Mouse (Mus musculus) embryo, embryonic 11.5 days (tissue): ENCODE results near the gene Vasp.
"Not testable (repeated sequence)": the region's sequence is repeated elsewhere in the genome, so short reads cannot be mapped to it uniquely, and the experiment has no call there.

Experiments
- DNase-seq: peaks from one replicate; pipeline ENCODE4 v3.0.0-alpha.2; 2012; ENCODE audit warnings: low read depth, low spot score

The Vasp gene

GRCm38 (mm10) chr7:19303770-19304169, 32.2 kb upstream of the Vasp start:
- no peak for DNase-seq

DNA sequence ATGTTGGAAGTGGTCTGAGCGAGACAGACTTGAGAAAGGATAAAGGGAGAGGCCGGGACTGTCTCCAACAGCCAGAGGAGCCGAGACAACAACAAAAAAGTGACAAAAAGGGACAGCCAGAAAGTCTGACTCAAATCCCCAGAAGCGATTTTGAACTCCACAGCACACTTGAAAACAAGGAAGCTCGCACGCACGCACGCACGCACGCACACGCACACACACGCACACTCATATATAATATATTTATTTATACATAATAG, 31.4 kb upstream of the Vasp start:
- DNase-seq: no peak

DNA sequence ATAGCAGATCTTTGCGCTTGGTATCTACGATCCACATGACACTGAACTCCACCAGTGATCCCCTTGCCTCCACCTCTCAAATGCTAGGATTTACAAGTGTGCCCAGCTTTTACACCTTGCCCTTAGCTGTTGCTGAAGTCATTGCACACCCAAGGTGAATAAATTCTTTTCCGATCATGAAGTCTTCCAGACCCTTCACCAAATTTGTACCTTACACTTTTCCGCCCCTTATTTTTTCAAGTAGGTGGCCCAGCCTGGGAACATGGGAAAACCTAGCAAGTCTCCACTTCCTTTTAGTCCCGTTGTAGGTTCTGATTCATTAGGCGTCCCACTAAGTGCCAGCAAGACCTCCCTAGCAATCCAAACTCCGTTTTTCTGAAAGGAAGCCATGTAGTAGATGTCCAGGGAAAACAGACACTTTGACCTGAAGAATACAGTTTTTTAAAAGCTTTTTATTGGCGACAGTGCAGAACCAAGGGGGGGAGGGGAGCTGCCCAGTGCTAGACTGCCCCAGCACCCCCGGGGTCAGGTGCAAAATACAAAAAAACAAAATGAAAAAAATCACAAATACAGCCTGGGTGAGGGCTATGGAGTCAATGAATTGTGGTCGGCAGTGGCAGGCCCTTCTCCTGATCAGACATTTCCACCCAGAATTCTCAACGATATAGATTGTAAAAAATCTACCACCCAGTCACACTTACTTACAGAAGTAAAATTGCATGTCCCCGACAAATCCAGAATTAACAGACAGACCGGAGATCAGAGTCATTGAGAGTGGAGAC, 30.8 kb upstream of the Vasp start:
- no peak for DNase-seq

DNA sequence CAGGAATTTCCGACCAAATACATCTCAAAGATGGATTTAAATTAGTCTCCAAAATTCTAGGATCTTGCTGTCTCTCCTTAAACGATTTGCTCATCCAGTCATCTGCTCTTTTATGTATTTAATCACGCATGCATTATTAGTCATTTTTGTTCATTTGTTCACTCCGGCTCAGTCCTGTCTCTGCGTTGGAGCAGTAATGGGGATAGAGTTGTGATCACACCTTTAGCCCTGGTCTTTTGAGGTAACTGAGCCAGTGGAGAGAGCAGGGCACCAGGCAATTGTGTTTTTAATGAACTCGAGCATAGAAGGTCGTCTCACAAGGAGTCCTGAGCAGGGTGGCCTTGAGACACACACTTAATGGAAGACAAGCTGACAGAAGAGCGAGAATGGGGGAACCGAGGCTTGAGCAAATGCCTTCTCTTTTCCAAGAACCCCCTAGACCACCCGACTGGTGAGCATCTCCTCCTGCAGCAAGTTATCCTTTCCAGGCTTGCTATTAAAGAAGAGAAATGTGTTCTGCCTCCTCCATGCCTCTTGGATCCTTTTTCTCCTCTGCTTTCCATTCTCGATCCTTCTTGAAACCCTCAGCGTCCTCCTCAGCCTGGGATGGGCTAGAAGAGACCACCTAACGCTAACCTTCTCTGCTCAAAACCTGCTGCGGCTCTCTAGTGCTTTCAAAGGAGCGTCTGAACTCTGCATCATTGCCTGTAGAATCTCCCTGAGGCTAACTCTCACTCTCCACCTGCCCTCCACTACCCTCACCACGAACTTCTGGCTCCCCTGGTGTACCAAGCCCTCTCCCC, 30.0 kb upstream of the Vasp start:
- no peak for DNase-seq

DNA sequence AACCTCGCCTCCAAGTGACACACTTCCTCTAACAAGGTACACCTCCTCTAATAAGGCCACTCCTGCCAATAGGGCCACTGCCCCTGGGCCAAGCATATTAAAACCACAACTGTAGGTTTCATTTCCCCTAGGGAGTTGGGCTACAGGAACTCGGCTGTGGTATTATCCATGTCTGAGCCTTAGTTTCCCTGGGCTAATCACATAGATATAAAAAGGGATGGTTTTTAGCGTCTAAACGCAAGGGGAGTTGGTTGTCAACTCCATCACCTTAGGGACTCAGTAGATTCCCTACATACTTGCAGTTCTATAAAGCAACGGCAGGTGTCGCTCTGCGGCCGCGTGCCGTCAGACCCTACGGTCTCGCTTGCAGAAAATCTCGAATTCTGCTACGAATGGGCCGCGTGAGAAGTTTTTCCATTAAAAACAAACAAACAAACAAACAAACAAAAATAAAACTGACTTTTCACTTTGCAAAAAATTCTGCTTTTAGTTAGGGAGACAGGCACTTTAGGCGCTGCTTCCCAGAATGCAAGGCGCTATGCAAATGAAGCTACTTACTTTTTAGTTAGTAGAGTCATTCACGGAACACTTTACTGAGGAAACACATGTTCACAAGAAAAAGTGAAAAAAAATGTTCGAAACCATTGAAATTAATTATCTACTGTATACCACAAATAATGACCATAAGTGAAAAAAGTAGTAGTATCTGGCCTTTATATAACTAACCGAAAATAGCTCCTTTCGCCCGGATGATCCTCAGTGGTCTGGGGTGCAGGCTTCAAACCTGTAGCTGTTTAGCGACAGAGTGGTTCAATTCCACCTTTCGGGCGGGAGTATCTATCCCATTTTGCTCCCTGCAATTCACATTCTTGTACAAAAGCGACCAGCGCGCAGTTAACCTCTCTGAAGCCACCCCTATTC, 29.1 kb upstream of the Vasp start:
- DNase-seq: peak; percentile 76

DNA sequence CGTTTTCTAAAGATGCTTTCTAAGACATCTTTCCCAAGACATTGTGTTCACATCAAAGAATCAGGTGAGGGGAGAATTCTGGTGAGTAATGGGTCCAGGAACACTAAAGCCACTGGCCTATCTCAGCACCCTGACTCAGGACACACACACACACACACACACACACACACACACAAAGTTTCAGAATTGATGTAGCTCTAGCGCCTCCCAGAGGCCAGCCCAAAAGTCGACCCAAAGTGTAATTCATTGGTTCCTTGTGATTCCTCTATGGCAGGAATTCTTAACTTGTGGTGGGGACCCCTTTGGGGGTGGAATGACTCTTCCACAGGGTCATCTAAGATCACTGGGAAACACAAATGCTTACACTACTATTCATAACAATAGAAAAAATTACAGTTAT, 27.6 kb upstream of the Vasp start:
- DNase-seq: no peak

- no peak for DNase-seq
These were observed 26.2 kb upstream of the Vasp start for GRCm38 (mm10) chr7:19297794-19298193.

DNA sequence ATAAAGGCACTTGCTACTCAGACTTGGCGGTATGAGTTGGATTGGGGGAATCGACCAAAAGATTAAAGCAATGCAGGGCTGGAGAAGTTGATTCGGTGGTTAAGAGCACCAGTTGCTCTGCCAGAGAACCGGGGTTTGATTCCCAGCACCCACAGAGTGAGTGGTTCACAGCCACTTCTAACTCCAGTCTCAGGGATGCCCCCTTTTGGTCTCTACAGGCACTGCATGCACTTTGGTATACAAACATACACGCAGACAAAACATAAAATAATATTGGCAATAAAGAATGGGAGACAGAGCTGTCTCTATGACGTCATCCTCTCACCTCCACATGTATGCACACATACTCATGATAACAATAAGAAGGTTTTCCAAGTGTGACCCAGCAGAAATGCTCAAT, 25.4 kb upstream of the Vasp start:
- no peak for DNase-seq

- DNase-seq: peak; percentile 87
These were observed 24.0 kb upstream of the Vasp start for GRCm38 (mm10) chr7:19295503-19296185.

- DNase-seq: no peak
These were observed 19.5 kb upstream of the Vasp start for GRCm38 (mm10) chr7:19290969-19291596.

- DNase-seq: no peak
These were observed 13.1 kb upstream of the Vasp start for GRCm38 (mm10) chr7:19284763-19285162.

- no peak for DNase-seq
These were observed 11.8 kb upstream of the Vasp start for GRCm38 (mm10) chr7:19283406-19283804.

GRCm38 (mm10) chr7:19282791-19283405, 11.3 kb upstream of the Vasp start:
- no peak for DNase-seq

DNA sequence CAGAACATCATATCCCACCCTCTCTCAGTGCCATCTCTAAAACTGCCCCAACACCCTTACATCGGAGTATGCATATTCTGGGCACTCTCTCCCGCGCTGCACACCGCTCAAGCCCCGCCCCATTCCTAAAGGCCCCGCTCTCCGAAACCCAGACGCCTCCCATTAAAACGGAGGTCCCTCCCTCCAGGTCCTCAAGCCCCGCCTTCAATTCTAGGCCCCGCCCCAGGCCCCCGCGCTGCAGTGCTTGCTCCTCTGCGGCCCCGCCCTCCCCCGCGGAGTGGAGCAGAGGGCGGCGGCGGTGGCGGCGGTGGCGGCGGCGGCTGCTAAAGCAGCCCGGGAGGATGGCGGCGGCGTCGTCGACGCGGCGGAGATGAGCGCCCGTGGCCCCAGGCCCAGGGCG, 10.8 kb upstream of the Vasp start, which contains the start of gene Rtn2:
TSS of gene Rtn2 (plus strand) at position 240 of the 400 bp plus-strand sequence.
- DNase-seq: no peak

DNA sequence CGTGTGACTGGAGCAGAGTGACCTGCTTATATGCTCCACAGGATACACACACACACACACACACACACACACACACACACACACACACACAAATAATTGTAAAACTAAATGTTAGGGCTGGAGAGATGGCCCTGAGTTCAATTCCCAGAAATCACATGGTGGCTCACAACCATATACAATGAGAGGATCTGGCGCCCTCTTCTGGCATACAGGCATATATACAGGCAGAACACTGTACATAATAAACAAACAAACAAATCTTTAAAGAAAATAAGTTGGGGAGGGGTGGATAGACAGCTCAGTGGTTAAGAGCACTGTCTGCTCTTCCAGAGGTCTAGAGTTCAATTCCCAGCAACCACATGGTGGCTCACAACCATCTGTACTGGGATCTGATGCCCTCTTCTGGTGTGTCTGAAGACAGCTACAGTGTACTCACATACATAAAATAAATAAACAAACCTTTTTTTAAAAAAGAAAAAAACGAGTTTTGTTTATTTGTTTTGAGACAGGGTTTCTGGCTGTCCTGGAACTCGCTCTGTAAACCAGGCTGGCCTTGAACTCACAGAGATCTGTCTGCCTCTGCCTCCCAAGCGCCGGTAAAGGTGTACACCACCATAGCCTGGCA, 10.2 kb upstream of the Vasp start:
- DNase-seq: not testable (repeated sequence)

DNA sequence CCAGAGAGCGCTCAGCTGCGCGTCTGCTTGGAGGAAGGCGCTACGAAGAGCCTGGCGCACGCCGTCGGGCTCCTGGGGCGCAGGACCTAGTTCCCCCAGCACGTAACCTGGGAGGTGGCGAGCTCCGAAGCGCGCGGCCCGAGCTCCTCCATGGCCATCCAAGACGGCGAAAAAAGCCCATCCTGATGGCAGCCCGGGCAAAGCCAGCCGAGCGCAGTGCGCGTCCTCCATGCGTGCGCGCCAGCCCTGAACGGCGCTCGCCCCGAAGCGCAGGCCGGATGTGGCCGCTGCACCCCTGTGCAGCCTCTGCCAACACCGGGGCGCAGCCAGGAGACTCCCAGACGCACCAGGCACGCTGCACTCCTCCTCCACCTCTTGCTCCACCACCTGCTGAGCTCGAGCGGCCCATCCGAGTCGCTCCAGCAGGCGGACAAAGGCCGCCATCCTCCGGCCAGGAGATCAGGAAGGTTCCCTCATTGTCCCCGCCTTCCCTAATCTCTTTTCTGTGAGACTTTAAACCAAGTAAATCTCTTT, 8.0 kb upstream of the Vasp start, which contains the start of gene Ppm1n:
TSS of gene Ppm1n (minus strand) at position 484 of the 534 bp plus-strand sequence.
- DNase-seq: no peak

DNA sequence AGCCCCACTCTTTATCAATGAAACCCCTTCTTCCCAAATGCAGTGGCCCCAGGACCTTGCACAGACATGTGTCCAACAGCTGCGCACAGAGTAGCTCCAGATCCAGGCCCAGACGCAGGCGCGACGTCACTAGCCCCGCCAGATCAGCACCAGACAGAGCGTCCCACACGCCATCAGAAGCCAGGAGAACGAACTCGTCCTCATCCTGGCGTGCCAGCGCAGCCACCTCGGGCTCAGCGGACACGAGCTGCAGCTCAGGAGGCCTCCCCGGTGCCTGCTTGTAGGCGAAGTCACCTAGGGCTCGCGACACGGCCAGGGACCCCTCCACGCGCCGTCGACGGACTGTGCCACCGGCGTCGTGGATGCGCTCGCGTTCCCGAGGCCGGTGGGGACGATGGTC, 7.4 kb upstream of the Vasp start:
- no peak for DNase-seq

GRCm38 (mm10) chr7:19276253-19276652, 4.6 kb upstream of the Vasp start:
- DNase-seq: no peak

- no peak for DNase-seq
These were observed 652 bp upstream of the Vasp start for GRCm38 (mm10) chr7:19272173-19272764.
